Mouse (Mus musculus): ENCODE results near the gene Amotl1. TPM values are rescaled to one million over a fixed set of nuclear protein-coding genes. Genes with fewer than 3 reads are reported as not detected.
"Not testable (repeated sequence)": the region's sequence is repeated elsewhere in the genome, so short reads cannot be mapped to it uniquely, and the experiment has no call there.

Gene Amotl1
- not detected in 2 replicates for polyA plus RNA-seq (2012; ENCODE audit: insufficient read depth, low replicate concordance)

GRCm38 (mm10) chr9:14644956-14645355, at the start of gene Amotl1:
Gene Amotl1, minus strand, starts transcription at chr9:14645056.
- H3K27me3 ChIP-seq (replicated peaks): peaks cover 76% of the 10 kb centered on the region
- H3K4me3 ChIP-seq (replicated peaks): no peak within 1 kb of the TSS
- no peaks in the 10 kb centered on the region for H3K36me3 ChIP-seq (replicated peaks; ENCODE audit: low read length)
- H3K9me3 ChIP-seq: peaks cover 10% of the 10 kb centered on the region
- peaks cover 19% of the 10 kb centered on the region for H3K4me1 ChIP-seq
- TF ChIP-seq FLI1 (IDR thresholded peaks at IDR 0.05; ENCODE audit: low read length): no peak
- no peak for TF ChIP-seq GATA1 (IDR thresholded peaks at IDR 0.05; ENCODE audit: borderline replicate concordance, low read length)

GRCm38 (mm10) chr9:14689376-14690108, 44.7 kb upstream of the Amotl1 start:
- H3K4me1 ChIP-seq: no peaks in the 10 kb centered on the region
- peaks cover 38% of the 10 kb centered on the region for H3K27me3 ChIP-seq (replicated peaks)
- no peak overlapping the region for H3K4me3 ChIP-seq (replicated peaks)
- no peak for TF ChIP-seq GATA1 (IDR thresholded peaks at IDR 0.05; ENCODE audit: borderline replicate concordance, low read length)
- no peak for TF ChIP-seq FLI1 (IDR thresholded peaks at IDR 0.05; ENCODE audit: low read length)
- no peaks in the 10 kb centered on the region for H3K36me3 ChIP-seq (replicated peaks; ENCODE audit: low read length)
- no peaks in the 10 kb centered on the region for H3K9me3 ChIP-seq

- H3K4me1 ChIP-seq: no peaks in the 10 kb centered on the region
- H3K4me3 ChIP-seq (replicated peaks): no peak overlapping the region
- no peaks in the 10 kb centered on the region for H3K36me3 ChIP-seq (replicated peaks; ENCODE audit: low read length)
- peaks cover 46% of the 10 kb centered on the region for H3K27me3 ChIP-seq (replicated peaks)
- TF ChIP-seq FLI1 (IDR thresholded peaks at IDR 0.05; ENCODE audit: low read length): no peak
- no peaks in the 10 kb centered on the region for H3K9me3 ChIP-seq
Measured at GRCm38 (mm10) chr9:14684363-14684762, 39.5 kb upstream of the Amotl1 start.

- Histone ChIP-seq H3K27me3 (replicated peaks) (peaks cover 42% of the 10 kb centered on the region), H3K4me1 (no peaks in the 10 kb centered on the region), H3K9me3 (peaks cover 8% of the 10 kb centered on the region), H3K36me3 (replicated peaks; ENCODE audit: low read length) (no peaks in the 10 kb centered on the region), H3K4me3 (replicated peaks) (no peak overlapping the region)
- TF ChIP-seq FLI1 (IDR thresholded peaks at IDR 0.05; ENCODE audit: low read length) (no peak), GATA1 (IDR thresholded peaks at IDR 0.05; ENCODE audit: borderline replicate concordance, low read length) (no peak)
Measured at GRCm38 (mm10) chr9:14682741-14683140, 37.9 kb upstream of the Amotl1 start.

GRCm38 (mm10) chr9:14680584-14680983, 35.7 kb upstream of the Amotl1 start:
- no peaks in the 10 kb centered on the region for H3K36me3 ChIP-seq (replicated peaks; ENCODE audit: low read length)
- no peak overlapping the region for H3K4me3 ChIP-seq (replicated peaks)
- no peaks in the 10 kb centered on the region for H3K4me1 ChIP-seq
- peaks cover 42% of the 10 kb centered on the region for H3K27me3 ChIP-seq (replicated peaks)
- peaks cover 8% of the 10 kb centered on the region for H3K9me3 ChIP-seq
- TF ChIP-seq FLI1 (IDR thresholded peaks at IDR 0.05; ENCODE audit: low read length) (no peak), GATA1 (IDR thresholded peaks at IDR 0.05; ENCODE audit: borderline replicate concordance, low read length) (no peak)

GRCm38 (mm10) chr9:14675707-14676691, 31.1 kb upstream of the Amotl1 start:
- no peak for TF ChIP-seq GATA1 (IDR thresholded peaks at IDR 0.05; ENCODE audit: borderline replicate concordance, low read length)
- TF ChIP-seq FLI1 (IDR thresholded peaks at IDR 0.05; ENCODE audit: low read length): no peak
- peaks cover 41% of the 10 kb centered on the region for H3K27me3 ChIP-seq (replicated peaks)
- H3K9me3 ChIP-seq: peaks cover 8% of the 10 kb centered on the region
- no peaks in the 10 kb centered on the region for H3K4me1 ChIP-seq
- no peaks in the 10 kb centered on the region for H3K36me3 ChIP-seq (replicated peaks; ENCODE audit: low read length)
- no peak overlapping the region for H3K4me3 ChIP-seq (replicated peaks)

- Histone ChIP-seq H3K4me1 (no peaks in the 10 kb centered on the region), H3K36me3 (replicated peaks; ENCODE audit: low read length) (no peaks in the 10 kb centered on the region), H3K4me3 (replicated peaks) (no peak overlapping the region), H3K9me3 (peaks cover 8% of the 10 kb centered on the region), H3K27me3 (replicated peaks) (peaks cover 40% of the 10 kb centered on the region)
- TF ChIP-seq FLI1 (IDR thresholded peaks at IDR 0.05; ENCODE audit: low read length) (no peak), GATA1 (IDR thresholded peaks at IDR 0.05; ENCODE audit: borderline replicate concordance, low read length) (no peak)
Measured at GRCm38 (mm10) chr9:14674506-14674905, 29.6 kb upstream of the Amotl1 start.

- TF ChIP-seq GATA1 (IDR thresholded peaks at IDR 0.05; ENCODE audit: borderline replicate concordance, low read length) (no peak), FLI1 (IDR thresholded peaks at IDR 0.05; ENCODE audit: low read length) (no peak)
- peaks cover 39% of the 10 kb centered on the region for H3K27me3 ChIP-seq (replicated peaks)
- H3K4me3 ChIP-seq (replicated peaks): no peak overlapping the region
- no peaks in the 10 kb centered on the region for H3K4me1 ChIP-seq
- H3K36me3 ChIP-seq (replicated peaks; ENCODE audit: low read length): no peaks in the 10 kb centered on the region
- no peaks in the 10 kb centered on the region for H3K9me3 ChIP-seq
Measured at GRCm38 (mm10) chr9:14673109-14673508, 28.3 kb upstream of the Amotl1 start.

- not testable (repeated sequence) for H3K9me3 ChIP-seq; H3K36me3 ChIP-seq (replicated peaks; ENCODE audit: low read length); H3K4me1 ChIP-seq; H3K4me3 ChIP-seq (replicated peaks)
- peaks cover 31% of the 10 kb centered on the region for H3K27me3 ChIP-seq (replicated peaks)
Measured at GRCm38 (mm10) chr9:14671965-14672364, 27.1 kb upstream of the Amotl1 start.

GRCm38 (mm10) chr9:14668382-14668781, 23.5 kb upstream of the Amotl1 start:
- H3K4me1 ChIP-seq: no peaks in the 10 kb centered on the region
- TF ChIP-seq GATA1 (IDR thresholded peaks at IDR 0.05; ENCODE audit: borderline replicate concordance, low read length) (no peak), FLI1 (IDR thresholded peaks at IDR 0.05; ENCODE audit: low read length) (no peak)
- no peaks in the 10 kb centered on the region for H3K9me3 ChIP-seq
- H3K4me3 ChIP-seq (replicated peaks): no peak overlapping the region
- H3K27me3 ChIP-seq (replicated peaks): peaks cover 36% of the 10 kb centered on the region
- no peaks in the 10 kb centered on the region for H3K36me3 ChIP-seq (replicated peaks; ENCODE audit: low read length)
